Comparison of ENCODE assay signal across 8 mouse cellular contexts in the genomic region with DNA sequence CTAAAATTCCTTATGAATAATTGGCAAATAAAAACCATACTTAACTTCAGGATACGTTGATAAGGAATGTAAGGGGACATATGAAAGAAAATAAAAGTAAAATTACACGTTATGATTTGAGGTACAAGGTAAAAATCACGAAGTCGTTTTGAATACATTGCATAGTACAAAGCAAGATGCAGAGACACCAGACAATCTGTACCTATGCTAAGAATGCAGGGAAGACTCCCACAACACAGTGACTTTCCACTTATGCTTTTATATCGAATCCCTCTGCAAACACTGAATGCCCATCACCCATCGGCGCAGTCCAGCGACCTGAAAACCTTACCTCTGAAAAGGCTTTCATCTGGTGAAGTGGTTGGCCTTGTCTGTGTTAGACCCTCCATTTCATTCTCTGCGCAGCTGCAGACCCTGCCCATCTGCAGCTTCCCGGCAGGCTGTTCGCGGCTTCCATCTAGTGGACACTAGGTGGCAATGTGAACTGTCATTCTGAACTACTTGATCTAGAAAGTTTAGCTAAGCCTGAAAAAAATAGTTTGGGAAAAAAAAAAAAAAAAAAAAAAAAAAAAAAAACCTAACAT.
DNase-seq lines count a peak whose midpoint lies in the region; ATAC-seq and TF ChIP-seq lines count a peak whose summit lies in the region.

No protein-coding gene starts in this region.

- TF ChIP-seq POLR2A in liver, adult 2 months (IDR thresholded peaks at IDR 0.05; ENCODE audit: extremely low read depth, insufficient read depth, low read length): no peak

- peak; percentile 13 for DNase-seq in adrenal gland, postnatal 14 days
- DNase-seq in adrenal gland, postnatal 25 days: no peak
- DNase-seq in R1 (ENCODE audit: low read depth, low spot score): peak; percentile 60
- DNase-seq in embryonic facial prominence, embryonic 14.5 days (ENCODE audit: low spot score): peak; percentile 88
- DNase-seq in liver, adult 2 months (ENCODE audit: extremely low read depth, low read depth, low spot score): no peak
- peak; percentile 40 for DNase-seq in right cerebral cortex, postnatal 14 days

- no peaks in the 10 kb centered on the region for H3K4me1 ChIP-seq in embryonic facial prominence, embryonic 14.5 days (ENCODE audit: control insufficient read depth, insufficient read depth, low read length)
- no peaks in the 10 kb centered on the region for H3K4me1 ChIP-seq in intestine, embryonic 16.5 days (ENCODE audit: control insufficient read depth, insufficient read depth, low read length)
- no peaks in the 10 kb centered on the region for H3K4me1 ChIP-seq in liver, adult 2 months (ENCODE audit: control insufficient read depth, insufficient read depth, low read length)

- H3K27ac ChIP-seq in embryonic facial prominence, embryonic 14.5 days (replicated peaks; ENCODE audit: low read depth, low read length): no peak overlapping the region
- no peak overlapping the region for H3K27ac ChIP-seq in intestine, embryonic 16.5 days (ENCODE audit: low read length)
- no peak overlapping the region for H3K27ac ChIP-seq in liver, adult 2 months (replicated peaks; ENCODE audit: insufficient read depth, low read depth, low read length)

- H3K79me2 ChIP-seq in liver, adult 2 months (ENCODE audit: control insufficient read depth, insufficient read depth, low read length): no peaks in the 10 kb centered on the region

- peak overlapping the region; percentile 43 for H3K4me3 ChIP-seq in embryonic facial prominence, embryonic 14.5 days (ENCODE audit: low read depth, low read length)
- H3K4me3 ChIP-seq in intestine, embryonic 16.5 days (ENCODE audit: low read length): peak overlapping the region; percentile 43
- no peak overlapping the region for H3K4me3 ChIP-seq in liver, adult 2 months (ENCODE audit: insufficient read depth, low read depth, low read length)

- H3K4me2 ChIP-seq in embryonic facial prominence, embryonic 14.5 days (ENCODE audit: low read depth, low read length): peak overlapping the region; percentile 42
- peak overlapping the region; percentile 36 for H3K4me2 ChIP-seq in intestine, embryonic 16.5 days (ENCODE audit: low read depth, low read length)

- no peaks in the 10 kb centered on the region for H3K27me3 ChIP-seq in embryonic facial prominence, embryonic 14.5 days (replicated peaks; ENCODE audit: control insufficient read depth, insufficient read depth, low read length)
- no peaks in the 10 kb centered on the region for H3K27me3 ChIP-seq in intestine, embryonic 16.5 days (replicated peaks; ENCODE audit: control insufficient read depth, insufficient read depth, low read length)
- H3K27me3 ChIP-seq in liver, adult 2 months (ENCODE audit: control insufficient read depth, insufficient read depth, low read length): no peaks in the 10 kb centered on the region

- 0 out of 2 replicates have a peak, but pooled peaks have one; percentile 18 for TF ChIP-seq CTCF in liver, adult 2 months (IDR thresholded peaks at IDR 0.05; ENCODE audit: low read depth, low read length)

- no peaks in the 10 kb centered on the region for H3K9me3 ChIP-seq in embryonic facial prominence, embryonic 14.5 days (ENCODE audit: control insufficient read depth, low read length)
- no peaks in the 10 kb centered on the region for H3K9me3 ChIP-seq in intestine, embryonic 16.5 days (ENCODE audit: control insufficient read depth, low read length)

- no peaks in the 10 kb centered on the region for H3K36me3 ChIP-seq in embryonic facial prominence, embryonic 14.5 days (ENCODE audit: control insufficient read depth, insufficient read depth, low read length)
- H3K36me3 ChIP-seq in intestine, embryonic 16.5 days (ENCODE audit: control insufficient read depth, insufficient read depth, low read length): no peaks in the 10 kb centered on the region
- H3K36me3 ChIP-seq in liver, adult 2 months (ENCODE audit: control insufficient read depth, insufficient read depth, low read length): no peaks in the 10 kb centered on the region

- H3K9ac ChIP-seq in embryonic facial prominence, embryonic 14.5 days (ENCODE audit: low read depth, low read length): peak overlapping the region; percentile 64
- H3K9ac ChIP-seq in intestine, embryonic 16.5 days (ENCODE audit: low read depth, low read length): peak overlapping the region; percentile 52
- H3K9ac ChIP-seq in liver, adult 2 months (ENCODE audit: low read depth, low read length): no peak overlapping the region

- 27% methylated on average over 12 of the region's 12 CpGs for WGBS in embryonic facial prominence, embryonic 14.5 days
- 33% methylated on average over 12 of the region's 12 CpGs for whole genome bisulfite sequencing in intestine, embryonic 16.5 days
- 32% methylated on average over 12 of the region's 12 CpGs for WGBS in liver, adult 2 months

- ATAC-seq in embryonic facial prominence, embryonic 14.5 days (ENCODE audit: low read depth): peak; percentile 76
- peak; percentile 69; the same call in 1 of the 2 replicates for ATAC-seq in intestine, embryonic 16.5 days
- no peak for ATAC-seq in erythroid progenitor cell, adult 5-6 weeks (replicated peaks; ENCODE audit: low FRiP score, poor library complexity, severe bottlenecking)

Comparison
In these comparisons a context has a peak if more than half of its experiments do, and no peak if none do; other contexts are left out.
1. DNase-seq: peak in adrenal gland, postnatal 14 days (single experiment), R1 (single experiment), embryonic facial prominence, embryonic 14.5 days (single experiment) and right cerebral cortex, postnatal 14 days (single experiment); none in adrenal gland, postnatal 25 days (single experiment) and liver, adult 2 months (single experiment).